Mouse (Mus musculus): ENCODE data around the gene Boll.

The Boll gene

GRCm38 (mm10) chr1:55207561-55207960, 155.7 kb downstream of the Boll start:
- DNase-seq (ENCODE audit: low read depth, low spot score): no peak

GRCm38 (mm10) chr1:55205808-55206327, 157.4 kb downstream of the Boll start:
- no peak for DNase-seq (ENCODE audit: low read depth, low spot score)

- no peak for DNase-seq (ENCODE audit: low read depth, low spot score)
Observed at GRCm38 (mm10) chr1:55201850-55202752, 161.2 kb downstream of the Boll start.

GRCm38 (mm10) chr1:55198719-55199118, 164.6 kb downstream of the Boll start:
- DNase-seq (ENCODE audit: low read depth, low spot score): no peak

All from embryo, embryonic 11.5 days (tissue).